ENCODE assay signal across 8 mouse cellular contexts in genomic region chrX:134913234-134913936, GRCm38 (mm10). TPM values are rescaled to one million over a fixed set of nuclear protein-coding genes. Genes with fewer than 3 reads are reported as not detected.
DNase-seq lines count a peak whose midpoint lies in the region; ATAC-seq and TF ChIP-seq lines count a peak whose summit lies in the region.

No protein-coding gene starts in this region.

- DNase-seq in gastrocnemius, adult 18-20 months (ENCODE audit: low spot score): peak; percentile 34
- no peak for DNase-seq in gastrocnemius, adult 8-10 months (ENCODE audit: low spot score in 2 of 2)
- peak; percentile 6 for DNase-seq in urinary bladder, postnatal 25 days (ENCODE audit: low spot score)
- DNase-seq in urinary bladder, adult 18-20 months (ENCODE audit: low spot score in 2 of 2): no peak
- peak; percentile 32 for DNase-seq in kidney, adult 2 months

- TF ChIP-seq CTCF in kidney, adult 2 months (conservative IDR thresholded peaks at IDR 0.05; ENCODE audit: insufficient read depth, insufficient read length, low read depth, low read length): no peak

- H3K4me3 ChIP-seq in kidney, adult 2 months (ENCODE audit: insufficient read depth, low read depth, low read length): no peak overlapping the region

- 16% methylated on average over 4 of the region's 4 CpGs for WGBS in kidney, adult 2 months

- peak; percentile 70 for ATAC-seq in erythroblast, adult 5-6 weeks (replicated peaks; ENCODE audit: low FRiP score, poor library complexity, severe bottlenecking)
- peak; percentile 47; the same call in 1 of the 2 replicates for ATAC-seq in megakaryocyte, adult 5-6 weeks (ENCODE audit: poor library complexity, severe bottlenecking)
- no peak; the same call in 1 of the 2 replicates for ATAC-seq in granulocyte monocyte progenitor cell, adult 5-6 weeks (replicated peaks; ENCODE audit: poor library complexity, severe bottlenecking)

- H3K4me1 ChIP-seq in kidney, adult 2 months (ENCODE audit: control insufficient read depth, insufficient read depth, low read length): no peaks in the 10 kb centered on the region

- TF ChIP-seq POLR2A in kidney, adult 2 months (IDR thresholded peaks at IDR 0.05; ENCODE audit: low read depth, low read length): no peak

- no peaks in the 10 kb centered on the region for H3K27me3 ChIP-seq in kidney, adult 2 months (replicated peaks; ENCODE audit: control insufficient read depth, insufficient read depth, low read length)

- no peaks in the 10 kb centered on the region for H3K36me3 ChIP-seq in kidney, adult 2 months (ENCODE audit: control insufficient read depth, insufficient read depth, low read length)

- no peak overlapping the region for H3K27ac ChIP-seq in kidney, adult 2 months (ENCODE audit: insufficient read depth, low read depth, low read length)

RNA-seq across cellular contexts. Expression of gene Nxf2, which starts 51.2 kb away (rescaled TPM):
- not detected for total RNA-seq in gastrocnemius, adult 18-20 months (2021)
- total RNA-seq in gastrocnemius, adult 8-10 months (2022): not detected
- total RNA-seq in erythroblast, adult 5-6 weeks (2015; ENCODE audit: low replicate concordance): 1.0 TPM in 1 of 2 replicates, not detected in the other
- total RNA-seq in erythroblast, adult 5-6 weeks (2017; ENCODE audit: low replicate concordance): not detected in 2 replicates
- not detected in 2 replicates for polyA plus RNA-seq in kidney, adult 2 months (2012; rRNA removed)
- total RNA-seq in megakaryocyte, adult 5-6 weeks (2015): 0.22 TPM in 1 of 2 replicates, not detected in the other
- total RNA-seq in megakaryocyte, adult 5-6 weeks (2017): 0.26 TPM in 1 of 2 replicates, not detected in the other
- 1.3 and 2.1 TPM in 2 replicates for total RNA-seq in granulocyte monocyte progenitor cell, adult 5-6 weeks (2014; fragmentation: Nextera tagmentation)
- 0.36 and 0.90 TPM in 2 replicates for total RNA-seq in granulocyte monocyte progenitor cell, adult 5-6 weeks (2017)

Comparison
In these comparisons a context has a peak if more than half of its experiments do, and no peak if none do; other contexts are left out.
1. DNase-seq: peak in gastrocnemius, adult 18-20 months (single experiment), urinary bladder, postnatal 25 days (single experiment) and kidney, adult 2 months (single experiment); none in gastrocnemius, adult 8-10 months (0 of 2) and urinary bladder, adult 18-20 months (0 of 2).